Comparison of ENCODE assay signal across 23 mouse cellular contexts in genomic region chr16:33531184-33531583, GRCm38 (mm10). TPM values are rescaled to one million over a fixed set of nuclear protein-coding genes. Genes with fewer than 3 reads are reported as not detected.
DNase-seq lines count a peak whose midpoint lies in the region; ATAC-seq and TF ChIP-seq lines count a peak whose summit lies in the region.
"Had no signal": no experiment of that assay in that cellular context is flagged by ENCODE, and none has a peak within 500 bp of the region (broad histone marks: within the 10 kb centered on the region; RNA-seq: fewer than 3 reads in every experiment).

No protein-coding gene starts in this region.

- no peak overlapping the region for H3K4me3 ChIP-seq in forebrain, postnatal 0 days (ENCODE audit: low read depth, low read length)
- H3K4me3 ChIP-seq: embryonic facial prominence, embryonic 13.5 days; forebrain, embryonic 12.5 days; gastrocnemius, adult 2 months; heart, embryonic 13.5 days; hindbrain, embryonic 13.5 days had no signal

- no peaks in the 10 kb centered on the region for H3K27me3 ChIP-seq in splenic B cell, adult 2 months (ENCODE audit: control insufficient read depth, insufficient read depth, low read length, poor library complexity, severe bottlenecking)
- no peaks in the 10 kb centered on the region for H3K27me3 ChIP-seq in forebrain, postnatal 0 days (ENCODE audit: insufficient read depth, low read length)
- H3K27me3 ChIP-seq: embryonic facial prominence, embryonic 13.5 days; forebrain, embryonic 12.5 days; heart, embryonic 13.5 days; hindbrain, embryonic 13.5 days had no signal

- no peak for ATAC-seq in forebrain, postnatal 0 days
- ATAC-seq: CD4-positive, CD25-positive, alpha-beta regulatory T cell, adult 4 months; forebrain, embryonic 16.5 days; hindbrain, postnatal 0 days had no signal

- no peaks in the 10 kb centered on the region for H3K36me3 ChIP-seq in splenic B cell, adult 2 months (ENCODE audit: control insufficient read depth, insufficient read depth, low read length, poor library complexity, severe bottlenecking)
- no peaks in the 10 kb centered on the region for H3K36me3 ChIP-seq in forebrain, postnatal 0 days (ENCODE audit: insufficient read depth)
- H3K36me3 ChIP-seq: forebrain, embryonic 12.5 days; heart, embryonic 13.5 days; hindbrain, embryonic 13.5 days had no signal

- H3K9ac ChIP-seq in forebrain, postnatal 0 days = no peak overlapping the region
- H3K9ac ChIP-seq: embryonic facial prominence, embryonic 13.5 days; forebrain, embryonic 12.5 days; heart, embryonic 13.5 days; hindbrain, embryonic 13.5 days had no signal

- H3K27ac ChIP-seq in forebrain, postnatal 0 days (ENCODE audit: low read depth, low read length) = no peak overlapping the region
- H3K27ac ChIP-seq: embryonic facial prominence, embryonic 13.5 days; forebrain, embryonic 12.5 days; gastrocnemius, adult 2 months; heart, embryonic 13.5 days; hindbrain, embryonic 13.5 days; hindbrain, postnatal 0 days had no signal

- no peaks in the 10 kb centered on the region for H3K4me1 ChIP-seq in forebrain, postnatal 0 days (ENCODE audit: insufficient read depth)
- H3K4me1 ChIP-seq: heart, embryonic 13.5 days had no signal

- TF ChIP-seq CTCF in forebrain, postnatal 0 days (IDR thresholded peaks at IDR 0.05; ENCODE audit: low read depth) = no peak

- no peak overlapping the region for H3K4me2 ChIP-seq in forebrain, postnatal 0 days (ENCODE audit: low read depth)
- H3K4me2 ChIP-seq: embryonic facial prominence, embryonic 13.5 days; forebrain, embryonic 12.5 days; heart, embryonic 13.5 days; hindbrain, embryonic 13.5 days had no signal

- WGBS in forebrain, postnatal 0 days = 83% methylated on average over 8 of the region's 8 CpGs

- H3K9me3 ChIP-seq in forebrain, postnatal 0 days (ENCODE audit: low read length) = no peaks in the 10 kb centered on the region
- H3K9me3 ChIP-seq: embryonic facial prominence, embryonic 13.5 days had no signal

- peak; percentile 48 for DNase-seq in adrenal gland, adult 2 months
- no peak for DNase-seq in adrenal gland, adult 18-20 months (ENCODE audit: low spot score in 2 of 2)
- DNase-seq in spleen, postnatal 36 days (ENCODE audit: low spot score in 2 of 2) = peak; percentile 40 to 48
- DNase-seq in spleen, postnatal 14 days (ENCODE audit: low spot score in 2 of 2) = no peak
- DNase-seq in adrenal gland, postnatal 14 days = peak; percentile 54
- DNase-seq in splenic B cell, adult 2 months (ENCODE audit: low read depth, low spot score) = peak; percentile 43
- DNase-seq in kidney, adult 18-20 months = no peak
- no peak for DNase-seq in forebrain, postnatal 0 days
- DNase-seq: cerebellum, adult 11-12 months; cerebellum, adult 9-10 months; cerebellum, postnatal 25 days; gastrocnemius, adult 2 months; gastrocnemius, postnatal 25 days; kidney, adult 11 months had no signal

RNA-seq across cellular contexts. Expression of gene Slc12a8, which starts 14.1 kb away (rescaled TPM):
- total RNA-seq in adrenal gland, adult 2 months (2021) = under 1 TPM; 0.49 to 0.83 TPM
- polyA plus RNA-seq in adrenal gland, adult 2 months (2012; rRNA removed) = 0.73 and 0.89 TPM in 2 replicates
- total RNA-seq in adrenal gland, adult 18-20 months (2021) = under 1 TPM; 0.29 to 0.43 TPM
- 0.52 and 0.86 TPM in 2 replicates for total RNA-seq in adrenal gland, postnatal 14 days (2021)
- 1.1 and 2.1 TPM in 2 replicates for total RNA-seq in forebrain, postnatal 0 days (2014; rRNA removed)
- 1.1 and 1.4 TPM in 2 replicates for polyA plus RNA-seq in forebrain, postnatal 0 days (2015; fragmentation: Nextera tagmentation; extraction: Ambion mirVana)
- total RNA-seq: granulocyte monocyte progenitor cell, adult 5-6 weeks; MEL had no signal

Comparison
In these comparisons a context has a peak if more than half of its experiments do, and no peak if none do; other contexts are left out.
1. DNase-seq: peak in adrenal gland, adult 2 months (single experiment), spleen, postnatal 36 days (2 of 2), adrenal gland, postnatal 14 days (single experiment) and splenic B cell, adult 2 months (single experiment); none in adrenal gland, adult 18-20 months (0 of 2), spleen, postnatal 14 days (0 of 2), kidney, adult 18-20 months (single experiment) and forebrain, postnatal 0 days (single experiment).